Mouse (Mus musculus) C2C12 (cell line): ENCODE results near the gene Srp54a. TPM values are rescaled to one million over a fixed set of nuclear protein-coding genes. Genes with fewer than 3 reads are reported as not detected.
A peak's percentile ranks its signal among the peaks of the same experiment; 100 is the strongest.
"Not testable (repeated sequence)": the region's sequence is repeated elsewhere in the genome, so short reads cannot be mapped to it uniquely, and the experiment has no call there.

Experiments used
- H3K27me3 ChIP-seq: one replicate; pipeline ENCODE4 v1.6.1; 2011; ENCODE audit not compliant: control insufficient read depth, insufficient read depth, insufficient read length
- H3K36me3 ChIP-seq: one replicate; pipeline ENCODE4 v1.6.1; 2011; ENCODE audit not compliant: control insufficient read depth, insufficient read depth
- H3K4me3 ChIP-seq: one replicate; pipeline ENCODE4 v1.5.1; 2011; ENCODE audit warnings: mild to moderate bottlenecking, control low read depth; ENCODE audit not compliant: poor library complexity, insufficient read depth, severe bottlenecking
- H3K79me2 ChIP-seq: one replicate; pipeline ENCODE4 v1.6.1; 2011; ENCODE audit not compliant: control insufficient read depth, insufficient read depth
- H3K79me3 ChIP-seq: one replicate; pipeline ENCODE4 v1.6.1; 2011; ENCODE audit warnings: low read depth, control low read depth
- H3ac ChIP-seq: one replicate; pipeline ENCODE3; 2011; ENCODE audit warnings: low read depth; ENCODE audit not compliant: control insufficient read depth, insufficient read length
- CEBPB ChIP-seq: IDR thresholded peaks from one replicate; pipeline ENCODE4 v1.6.1; 2011; ENCODE audit warnings: low read depth, mild to moderate bottlenecking, control low read depth, moderate library complexity
- CTCF ChIP-seq: IDR thresholded peaks from one replicate; pipeline ENCODE4 v1.5.1; 2011; ENCODE audit not compliant: control insufficient read depth, insufficient read depth, insufficient read length
- FOSL1 ChIP-seq: IDR thresholded peaks from one replicate; pipeline ENCODE4 v1.8.0; 2011; ENCODE audit warnings: mild to moderate bottlenecking, low read length; ENCODE audit not compliant: poor library complexity, insufficient read depth, severe bottlenecking
- MAX ChIP-seq: IDR thresholded peaks from one replicate; pipeline ENCODE4 v1.6.1; 2011; ENCODE audit warnings: mild to moderate bottlenecking, control low read depth
- MYOD1 ChIP-seq: IDR thresholded peaks from one replicate; pipeline ENCODE4 v1.6.1; 2011; ENCODE audit warnings: low read depth; ENCODE audit not compliant: control insufficient read depth, insufficient read length
- MYOG ChIP-seq: IDR thresholded peaks from one replicate; pipeline ENCODE4 v1.6.1; 2011; ENCODE audit not compliant: control insufficient read depth, insufficient read length; ENCODE audit errors: extremely low read depth
- USF1 ChIP-seq: IDR thresholded peaks from one replicate; pipeline ENCODE4 v1.6.1; 2011; ENCODE audit warnings: low read depth, mild to moderate bottlenecking, control low read depth, moderate library complexity
- long read RNA-seq, 2 experiments: library from polyadenylated mRNA; unstranded; transcript quantifications; one replicate each; pipeline ENCODE4 v2.0.0; 2019 to 2020
- polyA plus RNA-seq: library from polyadenylated mRNA; unstranded; fragments of >200 nt; fragmentation: generic; extraction: Trizol; gene quantifications from one replicate; pipeline ENCODE4 v1.2.1, GENCODE M21; 2012; ENCODE audit warnings: missing spikeins

The Srp54a gene
- 19.9 TPM for polyA plus RNA-seq
- long read RNA-seq, experiment 1, full-length matches to known transcripts: 26 of 31 reads
- long read RNA-seq, experiment 1, partial matches to known transcripts: 1 of 31 reads
- long read RNA-seq, experiment 1, other reads (novel, unspliced or antisense): 4 of 31 reads
- long read RNA-seq, experiment 2, full-length matches to known transcripts: 221 of 226 reads
- long read RNA-seq, experiment 2, partial matches to known transcripts: 0 of 226 reads
- long read RNA-seq, experiment 2, other reads (novel, unspliced or antisense): 5 of 226 reads

DNA sequence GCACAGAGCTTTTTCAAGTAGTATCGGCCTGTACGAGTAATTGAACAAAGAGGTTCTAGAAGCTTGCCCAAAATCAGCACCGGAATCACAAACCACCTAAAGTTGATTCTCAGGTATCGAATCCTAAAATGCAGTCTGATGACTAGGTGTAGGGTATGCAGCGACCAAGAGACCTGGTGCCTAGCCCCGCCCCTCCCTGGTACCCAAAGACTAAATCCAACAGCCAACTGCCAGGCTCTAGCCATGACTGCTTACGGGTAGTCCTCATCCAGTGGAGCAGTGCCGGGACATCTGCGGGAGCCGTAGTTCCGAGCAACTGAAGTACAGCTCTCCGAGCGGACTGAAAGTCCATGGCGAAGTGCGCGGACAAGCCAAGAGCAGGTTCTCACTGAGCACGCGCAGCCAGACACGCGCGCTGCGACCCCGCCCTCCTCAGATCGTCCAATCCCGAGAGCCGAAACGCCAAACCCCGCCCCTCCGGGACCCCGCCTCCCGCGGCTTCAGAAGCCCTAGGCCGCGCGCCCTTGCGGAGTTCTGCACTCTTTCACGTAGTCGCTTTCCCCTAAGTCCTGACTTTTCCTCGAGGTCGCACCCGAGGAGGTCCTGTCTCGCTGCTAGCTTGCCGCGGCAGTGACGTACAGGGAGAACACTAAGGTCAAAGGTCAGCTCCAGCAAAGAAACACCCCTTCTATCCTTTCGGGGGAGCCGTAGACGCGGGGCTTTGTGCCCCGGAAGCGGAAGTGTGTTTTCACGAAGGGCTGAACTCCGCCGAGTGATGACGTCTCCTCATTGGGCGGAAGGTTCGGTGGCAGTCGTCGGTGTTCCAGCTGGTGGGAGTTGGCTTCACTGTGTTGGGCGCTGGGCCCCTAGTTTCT lies at the start of gene Srp54a, which contains the start of gene 2700097O09Rik:
Gene Srp54a, plus strand, starts transcription at position 537 of the 875 bp plus-strand sequence.
Gene 2700097O09Rik, minus strand, starts transcription at position 385 of the 875 bp plus-strand sequence.
- H3K4me3 ChIP-seq: peak within 1 kb of the TSS; percentile 39
- peak; percentile 28 for TF ChIP-seq MAX
- H3K27me3 ChIP-seq, H3K36me3 ChIP-seq: not testable (repeated sequence)
- H3K79me2 ChIP-seq: peaks cover 41% of the 10 kb centered on the region
- H3K79me3 ChIP-seq: peaks cover 10% of the 10 kb centered on the region
- peak within 1 kb of the TSS; percentile 40 for H3ac ChIP-seq

DNA sequence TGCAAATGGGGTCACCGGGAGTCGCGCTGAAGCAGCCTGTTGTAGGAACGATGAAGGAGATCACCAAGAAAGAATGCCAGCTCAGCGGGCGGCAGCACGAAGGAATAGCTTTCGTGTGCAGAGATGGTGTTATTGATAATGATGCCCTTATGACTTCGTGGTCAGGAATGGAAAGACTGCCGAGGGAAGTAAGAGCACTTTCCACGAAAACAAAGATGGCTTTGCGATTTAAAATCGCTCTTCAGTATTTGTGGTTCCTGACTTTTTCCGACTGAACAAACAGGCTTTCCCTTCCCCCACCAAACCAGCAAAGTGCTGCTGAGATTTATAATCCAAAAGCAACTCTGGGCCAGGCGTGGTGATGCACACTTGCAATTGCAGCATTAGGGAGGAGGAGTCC lies 39.1 kb upstream of the Srp54a start:
- no peak overlapping the region for H3ac ChIP-seq
- no peaks in the 10 kb centered on the region for H3K79me2 ChIP-seq
- TF ChIP-seq CTCF (no peak), MYOD1 (no peak), USF1 (no peak), MYOG (no peak)
- H3K4me3 ChIP-seq: no peak overlapping the region
- H3K27me3 ChIP-seq: no peaks in the 10 kb centered on the region
- H3K36me3 ChIP-seq: no peaks in the 10 kb centered on the region
- H3K79me3 ChIP-seq: no peaks in the 10 kb centered on the region

DNA sequence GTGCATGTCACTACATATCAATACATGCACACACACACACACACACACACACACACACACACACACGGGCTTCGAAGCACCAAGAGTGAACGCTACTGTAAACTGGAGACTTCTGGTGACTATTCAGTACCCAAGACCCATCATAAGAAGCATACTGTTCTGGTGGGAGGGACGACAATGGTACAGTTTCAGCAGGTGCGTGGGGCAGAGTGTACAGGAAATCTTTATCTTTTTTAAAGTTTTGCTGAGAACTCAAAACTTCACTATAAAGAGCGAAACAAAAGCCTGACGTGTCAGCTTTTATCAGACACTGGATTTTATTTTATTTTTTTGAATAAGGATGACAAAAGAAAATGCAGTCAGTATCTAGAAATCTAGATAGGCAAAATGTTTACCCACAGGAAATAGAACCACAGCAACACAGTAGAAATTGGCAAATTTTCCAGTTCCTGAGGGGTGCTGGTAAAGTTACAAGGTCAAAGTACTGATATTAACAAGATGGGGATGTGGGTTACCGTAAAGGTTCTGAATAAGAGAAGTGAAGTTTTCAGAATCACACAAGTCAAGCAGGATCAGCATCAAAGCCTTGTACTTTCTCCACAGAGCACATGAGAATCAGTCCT lies 30.2 kb upstream of the Srp54a start:
- no peak for TF ChIP-seq USF1
- Histone ChIP-seq H3ac (no peak overlapping the region), H3K36me3 (no peaks in the 10 kb centered on the region)

DNA sequence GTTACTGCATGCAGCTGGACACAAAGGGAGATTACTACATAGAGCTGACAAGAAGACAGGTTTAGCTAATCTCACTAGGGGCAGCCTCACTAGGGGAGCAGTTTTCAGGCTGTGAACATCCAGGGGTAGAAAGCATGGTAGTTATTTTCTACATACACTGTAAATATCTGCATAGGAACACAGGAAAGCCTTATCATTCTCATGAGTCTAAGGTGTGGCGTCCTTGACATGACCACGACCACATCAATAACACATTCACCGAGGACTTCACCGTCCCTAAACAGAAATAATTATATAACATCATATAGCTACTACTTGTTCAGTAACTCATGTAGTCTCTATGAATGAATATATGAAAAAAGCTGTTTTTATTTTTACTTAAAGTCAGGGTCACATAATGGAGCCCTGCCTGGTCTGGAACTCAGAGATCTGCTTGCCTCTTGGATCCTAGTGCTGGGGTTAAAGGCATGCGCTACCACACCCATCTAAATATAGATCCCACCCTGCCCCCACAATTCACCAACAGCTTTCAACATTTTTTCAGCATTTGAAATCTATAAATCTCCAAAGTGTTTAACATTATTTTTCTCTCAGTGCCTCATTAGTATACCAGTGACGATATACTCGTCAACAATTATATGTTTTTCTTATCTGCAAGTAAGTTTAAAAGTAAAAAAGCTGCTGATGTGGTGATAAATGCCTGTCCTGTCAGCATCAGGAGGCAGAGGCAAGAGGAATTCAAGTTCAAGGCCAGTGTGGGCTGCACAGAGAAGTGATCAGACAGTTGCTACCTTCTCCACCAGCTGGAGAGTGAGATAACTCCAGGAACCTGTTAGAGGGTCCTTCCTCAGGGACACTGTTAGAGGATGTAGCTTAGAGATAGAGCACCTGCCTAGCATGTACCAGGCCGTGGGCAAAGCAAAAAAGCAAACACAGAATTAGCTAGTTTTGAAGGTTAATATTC lies 28.6 kb upstream of the Srp54a start:
- TF ChIP-seq USF1 (no peak), MYOD1 (no peak), CEBPB (no peak), FOSL1 (no peak), CTCF (no peak), MYOG (no peak), MAX (no peak)
- Histone ChIP-seq H3K36me3 (no peaks in the 10 kb centered on the region), H3K4me3 (no peak overlapping the region), H3K27me3 (no peaks in the 10 kb centered on the region), H3K79me2 (no peaks in the 10 kb centered on the region), H3K79me3 (no peaks in the 10 kb centered on the region), H3ac (no peak overlapping the region)

More for the DNA sequence above, 30.2 kb upstream of the Srp54a start:
- H3K79me2 ChIP-seq: no peaks in the 10 kb centered on the region
- H3K4me3 ChIP-seq: no peak overlapping the region
- no peaks in the 10 kb centered on the region for H3K79me3 ChIP-seq
- no peaks in the 10 kb centered on the region for H3K27me3 ChIP-seq

DNA sequence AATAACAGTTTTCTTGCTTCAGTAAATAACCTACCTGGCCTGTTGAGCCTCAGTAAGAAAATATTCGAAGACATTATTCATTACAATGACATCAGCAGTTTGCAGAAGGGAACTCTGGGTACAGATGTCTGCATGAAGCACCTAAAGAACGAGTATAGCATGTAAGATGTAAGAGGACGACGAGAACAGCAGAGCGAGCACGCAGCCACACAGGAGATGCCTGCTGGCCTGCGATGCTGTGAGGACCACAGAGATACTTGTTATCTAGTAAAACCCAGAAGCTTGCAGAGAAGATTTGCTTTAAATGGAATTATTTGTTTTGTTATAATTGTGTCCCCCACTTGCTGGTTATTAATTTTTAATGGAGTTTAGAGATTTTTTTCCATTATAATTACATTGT lies 26.8 kb upstream of the Srp54a start:
- Histone ChIP-seq H3K79me2 (no peaks in the 10 kb centered on the region), H3K4me3 (no peak overlapping the region), H3K36me3 (peaks cover under 1% of the 10 kb centered on the region), H3ac (no peak overlapping the region), H3K27me3 (no peaks in the 10 kb centered on the region), H3K79me3 (no peaks in the 10 kb centered on the region)
- TF ChIP-seq MYOD1 (no peak), CTCF (no peak), MYOG (no peak), MAX (no peak), USF1 (no peak), FOSL1 (no peak), CEBPB (no peak)
